Mouse (Mus musculus): ENCODE data around the gene Cacna1a.

The Cacna1a gene

DNA sequence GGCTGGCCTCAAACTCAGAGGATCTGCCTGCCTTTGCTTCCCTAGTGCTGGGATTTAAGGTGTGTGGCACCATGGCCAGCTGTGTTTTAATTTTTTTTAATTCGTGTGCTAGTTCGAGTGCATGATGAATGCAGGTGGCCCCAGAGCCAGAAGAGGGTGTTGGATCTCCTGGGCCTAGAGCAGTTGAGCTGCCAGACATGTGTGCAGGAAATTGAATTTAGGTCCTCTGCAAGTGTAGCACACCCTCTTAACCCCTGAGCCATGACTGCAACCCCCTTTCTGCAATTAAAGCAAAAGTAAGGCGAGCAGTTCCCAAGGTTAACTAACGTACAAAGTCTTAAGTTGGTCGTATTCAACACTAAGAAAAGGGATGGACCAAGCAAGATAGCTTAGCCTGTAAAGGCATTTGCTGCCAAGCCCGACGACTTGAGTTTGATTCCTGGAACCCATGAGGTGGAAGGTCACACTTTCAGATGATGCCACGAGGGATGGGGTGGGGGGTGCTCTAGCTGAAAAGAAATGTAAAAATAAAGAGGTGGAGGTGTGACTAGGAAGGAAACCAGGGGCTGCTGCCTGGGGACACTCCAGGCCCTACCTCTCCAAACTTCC, 249.8 kb downstream of the Cacna1a start:
- DNase-seq (ENCODE audit: low spot score in 2 of 2) = no peak

DNA sequence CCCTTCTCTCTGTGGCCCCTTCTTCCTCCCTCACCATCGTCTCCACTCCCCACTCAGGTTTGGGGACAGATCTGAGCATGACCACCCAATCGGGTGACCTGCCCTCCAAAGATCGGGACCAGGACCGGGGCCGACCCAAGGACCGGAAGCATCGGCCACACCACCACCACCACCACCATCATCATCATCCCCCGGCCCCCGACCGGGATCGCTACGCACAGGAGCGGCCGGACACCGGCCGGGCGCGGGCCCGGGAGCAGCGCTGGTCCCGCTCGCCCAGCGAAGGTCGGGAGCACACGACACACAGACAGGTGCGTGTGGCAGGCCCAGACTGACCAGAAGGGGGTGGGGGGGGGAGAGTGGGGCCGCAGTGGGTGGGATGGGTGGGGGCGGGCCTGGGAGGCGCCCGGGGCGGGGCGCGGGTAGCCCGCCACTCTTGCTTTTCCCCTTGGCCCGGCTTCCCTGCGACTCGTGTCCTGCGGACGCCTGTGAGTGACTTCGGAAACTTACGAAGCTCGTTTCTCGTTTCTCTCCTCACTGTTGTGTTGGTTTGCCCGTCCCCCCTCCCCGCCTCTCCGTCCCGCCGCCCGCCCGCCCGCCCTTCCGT, 250.4 kb downstream of the Cacna1a start:
- peak in 1 of 2 experiments; percentile 21 for DNase-seq (ENCODE audit: low spot score in 2 of 2)

DNA sequence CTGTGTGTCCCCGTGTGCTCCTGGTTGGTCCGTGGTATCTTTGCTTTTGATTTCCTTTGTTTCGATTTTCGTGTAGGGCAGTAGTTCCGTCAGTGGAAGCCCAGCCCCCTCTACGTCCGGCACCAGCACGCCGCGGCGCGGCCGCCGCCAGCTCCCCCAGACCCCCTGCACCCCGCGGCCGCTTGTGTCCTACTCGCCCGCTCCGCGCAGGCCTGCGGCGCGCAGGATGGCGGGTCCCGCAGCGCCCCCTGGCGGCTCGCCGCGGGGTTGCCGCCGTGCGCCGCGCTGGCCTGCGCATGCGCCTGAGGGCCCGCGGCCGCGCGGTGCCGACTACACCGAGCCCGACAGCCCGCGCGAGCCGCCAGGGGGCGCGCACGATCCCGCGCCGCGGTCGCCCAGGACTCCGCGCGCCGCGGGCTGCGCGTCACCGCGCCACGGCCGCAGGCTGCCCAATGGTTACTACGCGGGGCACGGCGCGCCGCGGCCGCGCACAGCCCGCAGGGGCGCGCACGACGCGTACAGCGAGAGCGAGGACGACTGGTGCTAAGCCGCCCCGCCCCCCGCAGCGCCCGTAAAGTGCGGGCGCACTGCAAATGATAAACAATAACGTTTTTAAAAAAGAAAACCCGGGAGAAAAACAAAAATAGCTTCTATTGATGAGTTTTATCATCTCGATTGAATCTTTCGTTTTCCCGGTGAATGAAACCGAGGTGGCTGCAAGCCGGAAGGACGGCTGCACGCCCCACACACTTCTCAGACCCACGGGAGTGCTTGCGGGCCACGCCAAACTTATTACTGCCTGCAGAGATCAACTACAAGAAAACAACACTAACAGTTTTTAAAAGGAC, 251.1 kb downstream of the Cacna1a start:
- peak; percentile 94 to 95 for DNase-seq (ENCODE audit: low spot score in 2 of 2)

DNA sequence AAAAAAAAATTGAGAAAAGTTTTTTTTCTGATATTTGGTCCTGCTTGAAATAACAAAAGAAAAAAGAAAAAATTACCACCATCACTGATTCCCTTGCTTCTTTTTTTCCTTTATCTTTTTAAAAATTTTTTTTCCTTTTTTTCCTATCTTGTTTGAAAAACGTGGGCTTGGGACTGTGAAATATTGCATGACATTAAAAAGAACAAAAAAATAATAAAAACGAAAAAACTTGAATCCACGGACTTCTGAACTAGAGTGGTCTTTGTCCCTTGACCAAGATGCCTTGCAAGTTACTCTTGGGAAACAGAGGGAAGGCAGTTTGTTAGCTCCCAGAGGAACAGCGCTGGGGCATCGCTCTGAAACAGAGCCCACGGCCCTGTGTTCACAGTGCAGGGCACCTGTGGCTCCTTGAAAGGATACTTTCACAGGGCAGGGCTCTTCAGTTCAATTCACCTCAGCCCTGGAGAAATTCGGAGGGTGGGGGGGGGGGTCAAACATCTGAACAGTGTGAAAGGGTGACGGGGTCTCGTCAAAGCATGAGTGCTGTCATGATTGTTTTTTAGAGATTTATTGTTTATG, 251.9 kb downstream of the Cacna1a start:
- DNase-seq (ENCODE audit: low spot score in 2 of 2) = no peak

DNA sequence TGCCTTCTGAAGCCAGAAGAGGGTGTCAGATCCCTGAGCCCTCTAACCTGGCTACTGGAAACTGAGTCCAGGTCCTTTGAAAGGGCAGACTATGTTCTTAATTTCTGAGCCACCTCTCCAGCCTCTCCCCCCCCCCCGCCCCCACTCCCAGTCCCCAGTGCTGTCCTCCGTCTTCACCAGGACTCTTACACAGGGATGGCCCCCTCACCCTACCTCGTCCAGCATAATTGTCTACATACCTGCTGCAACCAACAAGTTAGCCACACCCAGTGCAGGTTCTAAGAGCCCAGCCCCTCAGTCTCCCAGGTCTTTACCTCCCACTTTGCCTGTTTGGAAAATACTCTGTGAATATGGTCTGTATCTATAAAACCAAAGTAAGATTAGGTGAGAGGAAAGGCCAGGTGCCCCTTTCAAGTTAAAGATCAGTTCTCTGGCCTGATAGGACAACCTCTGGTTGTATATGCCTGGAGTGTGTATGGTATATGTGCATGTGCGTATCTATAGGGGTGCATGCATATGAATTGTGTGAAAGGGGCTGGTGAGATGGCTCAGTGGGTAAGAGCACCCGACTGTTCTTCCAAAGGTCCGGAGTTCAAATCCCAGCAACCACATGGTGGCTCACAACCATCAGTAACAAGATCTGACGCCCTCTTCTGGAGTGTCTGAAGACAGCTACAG, 252.5 kb downstream of the Cacna1a start:
- no peak for DNase-seq (ENCODE audit: low spot score in 2 of 2)

DNA sequence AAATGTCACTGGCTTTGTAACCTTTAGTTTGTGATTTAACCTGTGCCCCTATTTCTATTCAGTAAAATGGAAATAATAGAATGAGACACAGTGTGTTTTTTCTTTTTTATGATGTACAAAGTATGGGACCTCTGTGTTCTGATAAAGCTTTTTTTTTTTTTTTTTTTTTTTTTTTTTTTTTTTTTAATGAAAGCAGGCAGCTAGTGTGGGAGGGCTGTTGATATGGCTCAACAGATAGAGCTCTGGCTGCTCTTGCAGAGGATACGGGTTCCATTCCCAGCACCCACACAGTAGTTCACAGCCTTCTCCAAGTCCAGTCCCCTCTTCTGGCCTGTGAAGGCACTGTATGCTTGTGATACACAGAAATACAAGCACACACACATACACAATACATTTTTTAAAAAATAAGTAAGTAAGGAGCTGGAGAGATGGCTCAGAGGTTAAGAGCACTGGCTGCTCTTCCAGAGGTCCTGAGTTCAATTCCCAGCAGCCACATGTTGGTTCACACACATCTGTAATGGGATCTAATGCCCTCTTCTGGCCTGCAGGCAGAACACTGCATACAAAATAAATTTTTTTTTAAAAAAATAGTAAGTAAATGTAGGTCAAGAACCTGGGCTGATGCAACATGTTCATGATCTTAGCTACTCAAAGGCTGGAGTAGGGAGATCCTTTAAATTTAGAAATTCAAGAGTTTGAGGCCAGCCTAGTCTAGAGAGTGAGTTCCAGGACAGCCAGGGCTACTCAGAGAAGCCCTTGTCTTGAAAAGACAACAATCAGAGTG, 253.5 kb downstream of the Cacna1a start:
- no peak for DNase-seq (ENCODE audit: low spot score in 2 of 2)

DNA sequence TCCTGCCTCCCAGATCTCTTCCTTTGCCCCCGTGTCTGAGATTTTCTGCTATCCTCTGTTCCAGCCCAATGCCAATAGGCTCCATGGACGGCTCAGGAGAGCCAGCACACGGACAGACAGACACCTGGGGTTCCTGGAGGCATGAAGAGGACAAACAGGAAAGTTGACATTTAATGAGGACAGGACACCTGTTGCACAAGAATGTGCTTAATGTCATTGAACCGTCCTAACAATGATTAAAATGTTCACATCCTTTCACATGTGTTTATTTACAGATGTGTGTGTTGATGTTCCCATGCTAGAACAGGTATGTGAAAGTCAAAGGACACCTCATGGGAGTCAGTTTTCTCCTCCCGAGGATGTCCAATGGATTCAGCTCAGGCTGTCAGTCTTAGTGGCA, 254.8 kb downstream of the Cacna1a start:
- DNase-seq (ENCODE audit: low spot score in 2 of 2) = no peak

DNA sequence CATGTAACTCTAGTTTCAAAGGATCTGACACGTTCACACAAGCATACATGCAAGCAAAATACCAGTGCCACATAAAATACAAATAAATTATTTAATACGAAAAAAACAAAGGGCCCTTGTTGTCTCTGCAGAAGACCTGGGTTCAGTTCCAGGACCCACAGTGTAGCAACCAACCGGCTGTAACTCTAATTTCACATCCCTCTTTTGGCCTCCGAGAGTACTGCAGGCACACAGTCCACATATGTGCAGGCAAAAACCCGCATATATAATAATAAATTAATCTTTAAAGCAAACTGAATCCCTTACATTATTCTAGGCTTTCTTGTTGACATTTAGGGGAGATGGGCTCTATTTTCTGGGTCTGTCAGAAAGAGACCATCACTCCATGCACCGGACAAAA, 258.6 kb downstream of the Cacna1a start:
- no peak for DNase-seq (ENCODE audit: low spot score in 2 of 2)

DNA sequence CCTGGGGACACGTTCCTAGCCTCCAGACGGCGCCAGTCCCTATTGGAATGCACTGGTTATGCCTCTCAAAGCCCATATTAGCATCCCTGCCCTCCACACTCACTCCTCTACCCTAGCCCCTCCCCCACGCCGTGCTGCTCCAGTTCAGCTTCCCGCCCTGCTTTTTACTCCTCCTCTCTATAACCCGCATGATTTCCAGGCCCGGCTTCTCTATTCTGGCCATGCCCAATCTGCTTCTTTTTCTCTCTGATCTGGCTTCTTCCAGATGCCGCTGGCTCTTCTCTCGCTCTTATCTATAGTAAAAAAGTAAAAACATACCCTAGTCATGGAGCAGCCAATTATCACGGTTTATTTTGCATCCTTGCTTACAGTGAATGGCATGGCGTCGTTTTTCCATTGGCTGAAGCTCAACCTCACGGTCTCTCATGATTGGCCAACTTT, 259.2 kb downstream of the Cacna1a start:
- DNase-seq (ENCODE audit: low spot score in 2 of 2) = no peak

DNA sequence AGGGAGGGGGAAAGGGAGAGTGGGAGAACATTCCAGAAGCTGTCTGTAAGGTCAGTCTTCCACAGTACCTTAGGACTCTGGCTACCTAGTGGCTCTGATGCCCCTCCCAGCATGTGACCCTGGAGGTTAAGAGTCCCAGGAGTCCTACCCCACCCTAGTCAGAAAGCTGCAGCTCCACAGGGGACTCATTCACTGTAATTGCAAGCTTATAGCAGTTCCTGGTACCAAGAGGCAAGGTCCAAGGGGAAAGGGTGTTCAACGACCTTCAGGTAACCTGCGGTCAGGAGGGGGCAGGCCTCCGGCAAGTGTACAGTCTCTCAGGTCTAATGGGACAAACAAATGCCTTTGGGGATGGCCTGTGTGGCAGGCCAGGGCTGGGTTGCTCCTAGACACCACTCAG, 262.0 kb downstream of the Cacna1a start:
- DNase-seq (ENCODE audit: low spot score in 2 of 2) = no peak

DNA sequence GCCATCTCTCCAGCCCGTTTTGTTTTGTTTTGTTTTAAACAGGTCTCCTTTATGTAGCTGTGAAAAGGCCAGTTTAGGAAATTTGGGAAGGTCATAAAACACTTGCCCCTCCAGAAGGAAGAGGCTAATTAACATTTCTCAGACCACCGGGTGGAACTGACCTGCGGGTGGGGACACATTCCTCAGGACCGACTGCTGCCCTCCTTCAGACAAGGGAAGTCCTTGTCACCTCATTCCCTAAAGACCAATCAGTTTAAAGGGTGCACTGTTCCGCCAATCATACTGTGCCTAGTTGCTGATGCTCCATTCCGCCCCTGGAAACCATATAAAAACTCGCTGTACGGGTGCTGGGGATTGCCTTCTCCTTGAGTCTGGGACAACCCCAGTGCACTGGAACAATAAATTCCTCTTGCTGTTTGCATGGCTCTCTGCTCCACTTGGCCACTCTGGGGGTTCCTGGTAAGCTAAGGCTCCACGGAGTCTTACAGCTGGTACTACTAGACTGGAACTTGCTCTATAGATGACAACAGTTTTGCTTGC, 264.9 kb downstream of the Cacna1a start:
- DNase-seq (ENCODE audit: low spot score in 2 of 2) = no peak

DNA sequence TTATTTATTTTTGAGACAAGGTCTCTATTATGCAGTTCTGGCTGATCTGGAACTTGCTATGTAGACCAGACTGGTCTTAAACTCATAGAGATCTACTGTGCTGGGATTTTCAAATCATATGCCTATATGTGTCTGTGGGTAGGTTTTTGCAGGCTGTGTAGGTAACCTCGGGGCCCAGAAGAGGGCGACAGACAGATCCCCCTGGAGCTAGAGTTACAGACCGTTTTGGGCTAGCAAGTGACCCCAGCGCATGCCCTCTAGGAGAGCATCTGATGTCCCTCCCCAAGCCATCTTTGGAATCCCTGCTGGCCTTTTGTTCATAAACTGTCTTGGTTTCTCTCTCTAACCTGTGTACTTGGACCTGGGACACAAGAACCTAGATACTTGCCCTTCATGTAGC, 266.4 kb downstream of the Cacna1a start:
- DNase-seq (ENCODE audit: low spot score in 2 of 2) = no peak

DNA sequence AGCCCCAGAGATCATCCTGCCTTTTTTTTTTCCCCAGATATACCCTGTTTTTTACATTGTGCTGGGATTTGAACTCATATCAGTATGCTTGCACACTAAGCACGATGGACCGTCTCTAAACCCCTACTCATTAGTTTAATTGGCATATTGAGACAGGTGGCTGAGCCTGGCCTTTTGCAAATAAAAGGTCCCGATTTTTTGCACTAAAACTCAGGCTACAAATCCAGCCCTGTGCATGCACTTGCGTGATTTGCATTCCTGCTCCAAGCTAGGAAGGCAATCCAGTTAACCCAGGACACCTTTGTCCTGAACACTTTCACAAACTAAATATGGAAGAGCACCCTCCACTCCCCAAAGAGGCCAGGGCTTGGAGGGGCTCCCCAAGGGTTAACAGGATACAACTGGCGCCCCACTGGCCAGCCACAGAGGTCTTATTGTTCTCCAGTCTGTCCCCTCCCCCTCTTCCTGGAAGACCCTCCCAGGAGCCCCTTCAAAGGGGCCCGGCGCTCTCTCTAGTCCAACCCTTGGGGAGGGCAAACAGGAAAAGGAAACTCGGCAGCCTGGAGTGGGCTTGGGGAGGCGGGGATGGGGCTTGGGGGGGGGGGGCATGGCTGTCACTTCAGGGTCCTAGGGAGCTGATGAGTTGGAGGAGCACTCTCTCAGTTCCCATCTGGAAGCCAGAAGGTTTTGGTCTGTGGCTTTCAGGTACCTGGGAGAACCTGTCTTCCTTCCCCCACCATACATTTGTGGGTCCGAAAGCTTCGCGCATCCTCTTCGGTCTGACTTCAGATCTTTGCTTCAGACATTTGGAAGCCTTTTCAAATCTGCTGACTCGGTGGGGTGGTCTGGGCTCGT, 267.3 kb downstream of the Cacna1a start:
- DNase-seq (ENCODE audit: low spot score in 2 of 2) = no peak

DNA sequence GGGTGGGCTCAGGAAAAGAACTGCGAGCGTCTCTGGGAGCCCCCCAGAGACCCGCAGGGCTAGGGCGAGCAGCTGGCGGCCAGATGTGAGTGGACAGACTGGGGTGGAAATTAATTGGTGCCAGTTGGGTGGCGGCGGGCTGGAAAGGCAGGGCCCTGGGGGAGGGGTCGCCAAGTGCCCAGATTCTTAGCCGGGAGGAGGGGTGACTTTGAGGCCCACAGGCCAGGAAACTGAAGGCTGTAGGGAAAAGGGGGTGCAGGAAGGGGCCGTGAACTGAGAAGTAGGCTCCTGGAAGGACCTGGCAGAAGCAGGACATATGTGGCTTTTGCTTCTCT, 267.9 kb downstream of the Cacna1a start:
- DNase-seq (ENCODE audit: low spot score in 2 of 2) = no peak

DNA sequence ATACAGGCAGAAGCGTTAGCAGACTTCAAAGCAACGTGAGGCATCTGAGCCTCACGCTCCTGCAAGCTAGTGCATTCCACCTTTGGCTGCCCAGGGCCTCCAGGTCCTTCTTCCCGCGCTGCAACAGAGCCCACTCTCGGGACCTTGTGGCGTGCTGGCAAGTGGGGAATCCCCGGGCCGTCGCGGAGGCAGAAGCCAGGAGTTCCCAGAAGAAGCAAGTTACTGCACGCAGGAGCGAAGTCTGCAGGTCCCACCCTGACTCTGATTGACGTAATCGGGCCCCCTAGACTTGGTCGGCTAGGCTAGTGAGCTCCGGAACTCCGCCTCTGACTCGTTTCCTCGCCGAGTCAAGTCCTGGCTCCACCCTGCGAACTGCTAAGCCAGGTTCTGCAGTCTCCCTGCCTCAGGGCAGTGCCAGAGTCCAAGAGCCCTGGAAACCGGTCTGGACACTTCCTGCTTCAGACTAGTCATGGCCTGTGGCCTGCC, 268.4 kb downstream of the Cacna1a start:
- DNase-seq (ENCODE audit: low spot score in 2 of 2) = peak; percentile 82 to 87

DNA sequence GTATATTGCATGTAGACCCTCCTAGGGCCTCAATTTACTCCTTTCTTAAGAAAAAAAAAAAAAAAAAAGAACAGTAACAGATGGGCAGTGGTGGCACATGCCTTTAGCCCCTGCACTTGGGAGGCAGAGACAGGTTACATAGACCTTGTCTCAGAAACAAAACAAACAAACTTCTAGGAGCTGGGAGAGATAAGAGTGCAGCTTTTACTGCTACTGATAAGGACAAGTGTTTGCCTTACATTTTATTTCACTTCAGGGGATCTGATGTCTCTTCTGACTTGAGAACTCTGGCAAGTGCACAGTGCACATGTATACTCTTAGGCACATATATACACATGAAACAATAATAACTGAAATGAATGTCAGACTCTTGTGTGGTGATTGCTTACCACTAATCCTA, 269.0 kb downstream of the Cacna1a start:
- no peak for DNase-seq (ENCODE audit: low spot score in 2 of 2)

DNA sequence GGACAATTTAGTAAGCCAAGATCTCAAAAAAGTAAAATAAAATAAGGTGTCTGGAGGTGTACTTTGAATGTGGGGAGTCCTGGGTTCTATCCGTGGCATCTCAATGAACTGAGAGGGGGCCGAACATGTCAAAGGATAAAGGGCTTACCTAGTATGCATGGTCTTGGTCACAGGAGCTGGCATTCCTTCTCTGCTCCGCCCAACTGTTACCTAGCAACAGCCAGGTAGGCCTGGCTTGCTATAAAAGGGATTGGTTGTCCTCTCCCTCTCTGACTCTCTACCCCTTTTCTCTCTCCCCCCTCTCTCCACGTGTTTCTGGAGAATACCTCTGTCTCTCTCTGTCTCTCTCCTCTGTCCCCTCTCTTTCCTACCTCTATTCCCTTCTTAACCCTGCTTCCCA, 269.4 kb downstream of the Cacna1a start:
- DNase-seq (ENCODE audit: low spot score in 2 of 2) = no peak

DNA sequence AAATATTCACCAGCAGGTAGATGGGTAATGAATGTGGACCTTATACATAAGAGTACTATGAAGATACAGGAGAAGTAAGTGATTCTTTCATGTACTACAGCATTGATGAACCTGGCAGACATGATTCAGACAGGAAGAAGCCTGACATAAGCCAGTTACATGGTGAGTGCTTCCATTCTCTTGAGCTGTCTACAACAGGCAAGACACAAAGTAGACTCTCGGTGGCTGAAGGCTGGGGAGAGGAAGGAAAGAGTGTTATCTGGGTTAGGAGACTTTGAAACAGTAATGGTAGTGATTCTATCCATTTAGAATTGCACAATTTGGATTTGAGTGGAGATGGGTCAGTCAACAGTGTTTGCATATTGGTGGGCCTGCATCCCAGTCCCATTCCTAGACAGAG, 270.7 kb downstream of the Cacna1a start:
- DNase-seq (ENCODE audit: low spot score in 2 of 2) = no peak

DNA sequence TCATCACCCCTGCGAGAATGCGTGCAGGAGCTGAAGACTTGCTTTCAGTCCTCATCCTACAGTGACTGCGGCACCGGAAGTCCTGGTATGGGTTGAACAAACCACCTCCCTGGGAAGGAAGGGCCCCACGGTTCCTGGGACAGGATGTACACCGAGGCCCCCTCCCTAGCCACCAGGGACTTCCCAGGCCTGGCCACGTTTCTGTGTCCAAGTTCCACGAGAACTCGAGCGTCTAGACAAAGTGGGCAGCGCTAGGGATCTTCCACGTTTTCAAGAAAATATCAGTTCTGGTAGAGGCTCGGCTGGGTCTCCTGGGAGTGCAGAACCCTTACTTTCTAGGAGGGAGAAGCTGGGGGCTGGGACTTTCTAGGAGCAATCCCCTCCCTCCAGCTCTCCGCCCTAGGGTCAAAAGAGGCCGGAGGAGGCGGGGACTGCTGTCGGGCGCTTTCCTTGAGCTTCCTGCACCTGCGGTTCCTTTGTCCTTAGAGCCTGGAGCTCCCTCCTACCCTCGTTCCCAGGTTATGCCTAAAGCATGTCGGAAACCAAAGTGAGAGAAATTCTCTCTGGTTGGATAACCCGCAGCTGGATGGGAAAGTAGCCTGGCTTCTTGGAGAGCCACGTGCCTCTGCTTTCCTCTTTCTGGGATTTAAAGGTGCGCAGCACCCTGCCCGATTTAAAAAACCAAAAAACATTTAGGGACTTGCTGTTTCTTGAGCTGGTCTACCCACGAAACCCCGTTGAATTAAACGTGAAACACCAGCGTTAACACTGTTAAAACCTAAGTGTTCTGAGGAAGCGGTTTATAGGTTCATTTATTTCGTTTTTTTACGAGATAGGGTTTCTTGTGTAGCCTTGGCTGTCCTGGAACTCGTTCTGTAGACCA, 271.9 kb downstream of the Cacna1a start:
- peak; percentile 71 to 73 for DNase-seq (ENCODE audit: low spot score in 2 of 2)

Data from spleen, postnatal 36 days (tissue).